Mouse (Mus musculus): ENCODE data around the gene Sox11. TPM values are rescaled to one million over a fixed set of nuclear protein-coding genes. Genes with fewer than 3 reads are reported as not detected.

Gene Sox11
- 1 to 10 TPM; 4.0 to 5.7 TPM for total RNA-seq (2021)
- long read RNA-seq, experiment 1, full-length matches to known transcripts: 4 of 4 reads
- long read RNA-seq, experiment 1, partial matches to known transcripts: 0 of 4 reads
- long read RNA-seq, experiment 1, other reads (novel, unspliced or antisense): 0 of 4 reads
- long read RNA-seq, experiment 2, full-length matches to known transcripts: 2 of 2 reads
- long read RNA-seq, experiment 2, partial matches to known transcripts: 0 of 2 reads
- long read RNA-seq, experiment 2, other reads (novel, unspliced or antisense): 0 of 2 reads

DNA sequence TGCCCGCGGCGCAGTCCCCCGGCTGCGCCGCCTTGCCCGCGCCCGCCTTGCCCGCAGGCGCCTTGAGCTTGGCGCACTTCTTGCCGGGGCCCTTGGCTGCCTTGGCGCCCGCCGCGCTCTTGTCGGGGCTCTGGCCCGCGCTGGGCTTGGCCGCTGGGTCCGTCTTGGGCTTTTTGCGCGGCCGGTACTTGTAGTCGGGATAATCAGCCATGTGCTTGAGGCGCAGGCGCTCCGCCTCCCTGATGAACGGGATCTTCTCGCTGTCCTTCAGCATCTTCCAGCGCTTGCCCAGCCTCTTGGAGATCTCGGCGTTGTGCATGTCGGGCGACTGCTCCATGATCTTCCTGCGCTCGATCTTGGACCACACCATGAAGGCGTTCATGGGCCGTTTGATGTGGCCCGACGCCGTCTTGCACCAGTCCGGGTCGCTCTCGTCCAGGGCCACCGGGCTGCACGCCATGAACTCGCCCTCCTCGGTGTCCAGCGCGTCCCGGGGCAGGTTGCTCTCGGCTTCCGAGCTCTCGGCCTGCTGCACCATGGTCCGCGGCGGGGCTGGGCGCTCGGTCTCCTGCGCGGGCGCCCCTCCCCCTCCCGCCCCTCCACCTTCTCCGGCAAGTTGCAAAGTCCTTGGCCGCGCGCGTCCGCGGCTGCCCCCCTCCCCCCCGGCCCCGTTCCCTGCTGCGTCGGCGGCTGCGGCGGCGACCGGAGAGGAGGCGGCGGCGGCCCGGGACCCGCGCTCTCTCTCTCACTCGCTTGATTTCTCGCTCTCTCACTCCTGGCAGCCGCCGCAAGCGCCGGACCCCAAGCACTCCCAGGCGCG, at the start of gene Sox11:
TSS of gene Sox11 (minus strand) at position 704 of the 820 bp plus-strand sequence.
- DNase-seq: peak; percentile 65

- no peak for DNase-seq
Observed at GRCm38 (mm10) chr12:27391652-27392305, 49.4 kb upstream of the Sox11 start.

- DNase-seq: peak; percentile 29
Observed at GRCm38 (mm10) chr12:27390439-27390838, 48.1 kb upstream of the Sox11 start.

DNA sequence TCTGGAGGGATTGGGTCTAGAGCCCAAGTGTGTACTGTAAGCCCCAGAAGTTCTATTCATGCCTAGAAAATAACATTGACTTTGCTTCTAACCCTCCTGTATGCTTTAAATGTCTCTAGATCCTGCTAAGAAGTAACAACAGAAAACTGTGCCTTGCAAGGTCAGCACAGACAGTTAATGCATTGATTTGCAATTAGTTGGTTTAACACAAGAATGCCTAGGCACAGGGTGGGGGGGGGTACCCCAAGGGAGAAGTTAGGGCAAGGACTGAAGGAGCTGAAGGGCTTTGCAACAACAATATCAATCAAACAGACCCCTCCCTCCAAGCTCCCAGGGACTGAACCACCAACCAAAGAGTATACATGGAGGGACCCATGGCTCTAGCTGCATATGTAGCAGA, 47.1 kb upstream of the Sox11 start:
- DNase-seq: no peak

GRCm38 (mm10) chr12:27372505-27372904, 30.1 kb upstream of the Sox11 start:
- DNase-seq: no peak

DNA sequence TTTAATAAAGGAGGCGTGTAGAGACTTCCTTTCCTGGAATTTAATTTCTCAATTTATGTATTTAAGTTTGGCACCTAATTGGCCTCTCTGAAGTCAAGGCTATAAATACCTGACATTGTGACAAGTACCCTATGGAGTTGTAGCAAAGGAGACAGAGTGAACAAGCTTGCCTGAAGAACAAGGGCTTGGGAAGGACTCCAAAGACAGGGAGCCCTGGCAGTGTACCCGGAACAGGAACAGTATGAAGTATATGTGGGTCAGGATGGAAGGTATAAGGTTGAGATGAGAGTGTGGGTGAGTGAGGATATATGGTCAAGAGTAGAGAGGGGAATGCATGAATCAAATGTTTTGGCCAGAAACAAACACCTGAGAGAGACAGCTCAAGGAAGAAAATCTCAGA, 28.4 kb upstream of the Sox11 start:
- DNase-seq: no peak

- DNase-seq: no peak
Observed at GRCm38 (mm10) chr12:27367476-27367875, 25.1 kb upstream of the Sox11 start.

DNA sequence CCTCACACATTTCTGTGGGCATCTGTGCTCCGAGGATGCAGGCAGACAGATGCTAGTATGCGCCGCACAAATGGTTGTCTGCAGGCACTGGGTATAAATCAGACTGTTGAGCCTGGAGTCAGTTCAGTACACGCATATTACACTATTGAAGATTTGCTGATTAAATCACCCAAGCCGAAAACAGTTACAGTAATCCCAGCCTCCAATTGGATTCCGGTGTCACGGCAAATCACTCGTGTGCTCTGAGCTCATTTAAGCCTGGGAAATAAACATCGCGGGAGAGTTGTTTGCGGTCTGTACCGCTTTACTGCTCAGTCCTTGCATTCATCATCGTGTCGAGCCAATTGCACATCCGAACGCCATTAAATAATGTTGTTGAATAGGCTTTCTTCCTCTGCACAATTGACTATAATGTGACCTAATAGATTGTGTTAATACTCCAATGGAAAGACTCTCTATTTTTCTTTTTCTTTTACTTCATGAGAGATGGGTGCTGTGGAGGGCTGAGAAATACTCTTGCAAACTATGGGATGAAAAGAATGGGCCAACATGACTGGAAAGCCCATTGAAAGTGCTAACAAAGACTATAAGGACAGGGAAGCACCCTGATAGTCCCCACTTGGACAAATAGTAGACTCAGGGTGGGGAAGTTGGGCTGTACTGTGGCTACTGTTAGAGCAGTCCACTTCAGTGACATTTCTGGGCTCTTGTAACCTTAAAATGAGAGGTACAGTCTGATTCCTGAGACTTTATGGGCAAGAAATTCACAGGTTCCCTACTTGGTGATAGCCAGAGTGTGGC, 21.7 kb upstream of the Sox11 start:
- no peak for DNase-seq

- peak; percentile 34 for DNase-seq
Observed at GRCm38 (mm10) chr12:27357076-27357637, 14.8 kb upstream of the Sox11 start.

- DNase-seq: no peak
Observed at GRCm38 (mm10) chr12:27356571-27356970, 14.2 kb upstream of the Sox11 start.

- DNase-seq: no peak
Observed at GRCm38 (mm10) chr12:27343606-27344410, 1.4 kb upstream of the Sox11 start.

- peak; percentile 85 for DNase-seq
Observed at GRCm38 (mm10) chr12:27342691-27343605, 574 bp upstream of the Sox11 start.

GRCm38 (mm10) chr12:27341130-27341870, 1.1 kb downstream of the Sox11 start:
- DNase-seq: peak; percentile 52

DNA sequence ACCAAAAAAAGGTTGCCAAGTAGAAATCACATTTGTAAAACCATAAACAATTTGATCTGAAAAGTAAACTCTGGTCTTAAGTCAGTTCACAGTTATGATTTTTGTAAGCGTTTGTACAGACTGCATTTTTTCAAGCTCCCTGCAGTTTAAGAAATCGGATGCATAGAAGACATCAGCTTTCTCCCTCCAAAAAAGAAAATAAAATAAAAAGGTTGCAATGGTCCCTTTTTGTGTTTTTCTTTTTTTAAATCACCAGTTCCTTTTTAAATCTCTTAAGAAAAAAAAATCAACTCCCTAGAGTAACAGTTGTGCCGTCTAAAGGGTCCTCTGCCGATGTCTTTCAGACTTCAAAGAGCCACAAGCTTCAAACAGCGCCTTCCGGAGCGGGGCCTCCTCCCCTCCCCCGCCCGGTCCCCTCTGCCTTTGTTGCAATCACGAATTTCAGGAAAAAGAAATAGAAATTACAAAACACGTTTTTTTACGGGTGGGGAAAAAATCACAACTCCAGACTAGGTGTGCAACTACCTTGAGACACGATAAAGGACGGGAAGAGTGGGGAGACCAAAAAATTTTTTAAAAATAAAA, 1.8 kb downstream of the Sox11 start:
- DNase-seq: no peak

GRCm38 (mm10) chr12:27339171-27339751, 3.1 kb downstream of the Sox11 start:
- peak; percentile 46 for DNase-seq

DNA sequence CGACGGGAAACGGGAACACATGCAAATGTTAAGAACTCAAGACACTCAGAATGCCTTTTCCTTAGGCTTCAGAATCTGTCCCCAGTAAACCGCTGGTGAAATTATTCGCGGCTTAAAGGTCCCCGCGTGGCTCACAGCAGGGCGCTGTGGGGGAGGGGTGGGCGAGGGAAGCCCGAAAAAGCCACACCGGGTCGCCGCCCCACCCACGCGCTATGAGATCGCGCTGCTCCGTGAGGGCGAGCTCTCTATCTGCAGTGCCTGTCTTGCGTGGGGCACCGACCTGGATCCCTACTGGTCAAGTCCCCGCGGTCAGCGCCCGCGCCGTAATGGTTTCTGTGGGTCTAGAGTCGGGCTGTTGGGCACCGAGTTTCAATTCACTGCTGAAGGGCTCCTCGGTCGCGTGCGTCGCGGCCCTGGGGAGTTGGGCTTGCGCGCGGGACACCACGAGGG, 3.6 kb downstream of the Sox11 start:
- DNase-seq: no peak

GRCm38 (mm10) chr12:27338116-27338515, 4.3 kb downstream of the Sox11 start:
- DNase-seq: no peak

DNA sequence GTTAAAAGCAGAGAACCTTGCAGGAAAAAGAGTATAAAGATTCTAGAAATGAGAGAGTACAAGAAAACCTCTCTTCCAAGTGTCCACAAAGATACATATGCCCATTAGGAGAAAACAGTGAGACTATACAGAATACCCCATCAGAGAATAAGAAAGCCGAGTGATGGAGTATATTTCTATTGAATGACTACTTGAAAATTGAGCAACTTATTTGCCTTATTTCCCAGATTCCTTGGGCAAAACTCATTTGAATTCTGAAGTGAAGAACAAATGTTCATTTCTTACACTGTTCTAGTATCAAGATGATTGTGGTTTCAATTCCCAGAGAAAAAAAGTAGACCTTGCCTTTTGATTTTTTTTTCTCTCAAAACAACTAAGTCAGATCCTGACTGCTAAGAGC, 4.9 kb downstream of the Sox11 start:
- DNase-seq: no peak

Measured in gastrocnemius, postnatal 10 days (tissue).